Mouse (Mus musculus) lung, adult 18-20 months (tissue): ENCODE measurements at regions not wholly inside any gene's neighbourhood (a gene's known extent, or its start where the extent isn't known, plus 50 kb on each side); places are given as distances from the start of the nearest gene placed in this dataset.
A peak's percentile ranks its signal among the peaks of the same experiment; 100 is the strongest.

ENCODE experiments used
- DNase-seq, 2 experiments: peaks; one replicate each; pipeline ENCODE4 v3.0.0; 2022; ENCODE audit warnings: mixed read lengths in 2 of 2

DNA sequence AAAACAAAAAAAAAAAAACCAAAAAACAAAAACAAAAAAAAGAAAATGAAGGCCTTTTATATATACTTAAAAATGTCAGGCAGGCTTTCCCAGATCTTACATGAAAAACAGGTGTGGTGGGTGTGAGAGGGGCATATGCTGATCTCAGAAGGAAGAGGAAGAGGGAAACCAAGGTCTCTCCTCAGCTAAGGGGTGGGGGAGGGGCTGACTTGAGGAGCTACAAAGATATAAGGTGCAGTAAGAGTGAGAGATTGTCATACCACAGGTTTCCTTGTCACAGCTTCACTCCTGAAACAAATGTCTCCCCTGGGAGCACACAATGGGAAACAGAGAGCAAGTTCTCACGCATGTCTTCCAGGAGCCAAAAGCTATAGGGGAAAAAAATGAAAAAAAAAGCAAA lies 440.0 kb downstream of the Tns3 start:
- no peak for DNase-seq

DNA sequence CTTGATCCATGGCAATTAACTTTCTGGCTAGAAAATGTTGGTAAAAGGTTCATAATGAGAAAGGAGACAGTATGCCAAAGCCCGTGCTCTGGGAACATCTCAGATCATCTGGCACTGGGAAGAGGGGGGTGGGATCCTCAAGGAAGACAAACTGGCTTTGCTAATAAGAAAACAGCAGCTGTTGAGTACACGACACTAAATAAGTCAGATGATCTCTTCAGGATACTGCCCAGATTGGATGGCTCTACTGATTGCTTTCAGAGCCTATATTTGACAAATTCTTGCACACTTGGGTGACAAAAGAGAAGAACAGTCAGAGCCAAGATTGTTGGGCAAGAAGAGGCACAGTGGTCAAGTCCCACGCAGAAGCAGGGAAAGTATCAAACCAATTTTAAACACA lies 443.7 kb downstream of the Tns3 start:
- peak in 1 of 2 experiments; percentile 16 for DNase-seq

DNA sequence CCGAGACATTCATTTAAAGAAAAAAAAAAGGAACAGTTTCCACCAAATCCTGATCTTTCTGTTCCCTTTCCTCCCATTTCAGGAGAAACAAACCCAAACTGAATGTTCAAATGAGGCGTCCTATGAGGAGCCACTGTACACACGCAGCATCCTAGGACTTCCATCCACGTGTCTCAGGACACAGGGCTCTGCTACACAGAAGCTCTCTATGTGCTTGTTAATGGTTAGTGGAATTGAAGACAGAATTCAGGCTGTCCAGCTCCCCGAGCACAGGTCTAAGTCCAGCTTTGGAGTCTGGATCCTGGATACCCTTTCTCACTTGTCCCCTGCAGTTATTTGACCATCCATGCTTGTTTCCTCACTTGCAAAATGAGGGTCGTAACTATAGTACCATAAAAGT lies 444.4 kb downstream of the Tns3 start:
- no peak for DNase-seq

- peak; percentile 68 to 78 for DNase-seq
Observed at GRCm38 (mm10) chr11:8215634-8216033, 448.7 kb downstream of the Tns3 start.

DNA sequence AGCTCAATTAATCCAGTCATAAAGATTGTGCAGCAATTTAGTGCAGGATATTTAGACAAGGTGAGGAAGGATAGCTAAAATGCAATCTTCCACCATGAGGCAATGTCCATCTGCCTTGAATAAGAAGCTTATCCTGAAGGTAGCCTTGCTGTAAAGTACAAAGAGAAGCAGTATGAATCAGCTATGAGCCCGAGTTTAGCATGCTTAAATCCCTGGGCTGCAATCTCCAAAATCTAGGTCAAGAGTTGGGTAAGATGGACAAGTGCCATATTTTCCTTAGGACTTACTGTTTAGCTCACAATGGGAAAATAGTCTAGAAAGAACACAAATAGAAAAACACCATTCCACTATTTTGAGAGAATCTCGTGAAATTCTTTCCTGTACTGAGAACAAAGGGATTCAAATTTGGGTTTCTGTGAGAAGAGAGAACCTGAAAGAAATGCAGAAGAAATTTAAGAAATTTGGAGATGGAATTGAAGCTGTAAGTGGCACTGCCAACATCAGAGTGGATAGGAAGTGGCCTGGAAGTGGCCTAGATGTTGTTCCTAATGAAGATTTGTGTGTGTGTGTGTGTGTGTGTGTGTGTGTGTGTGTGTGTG lies 449.9 kb downstream of the Tns3 start:
- peak in 1 of 2 experiments; percentile 39 for DNase-seq

GRCm38 (mm10) chr11:8213130-8213529 lies 451.2 kb downstream of the Tns3 start:
- no peak for DNase-seq

DNA sequence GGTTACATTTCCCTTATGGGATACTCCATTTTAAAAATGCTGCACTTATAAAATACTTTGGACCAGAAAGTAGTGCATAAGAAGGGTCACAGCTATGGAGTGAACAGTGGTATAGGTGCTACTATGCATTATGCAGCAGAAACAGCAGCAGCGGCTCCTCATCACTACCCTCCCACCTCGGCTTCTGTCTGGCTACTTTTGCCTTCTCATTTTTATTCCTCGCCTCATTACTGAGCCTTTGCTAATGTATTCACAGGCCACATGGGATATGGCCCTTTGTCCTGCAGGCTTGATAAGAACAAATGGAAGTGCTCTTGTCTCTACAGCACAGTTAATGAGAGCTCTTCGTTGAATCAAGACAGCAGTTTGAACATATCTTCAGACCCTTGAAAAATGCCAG lies 451.6 kb downstream of the Tns3 start:
- no peak for DNase-seq

DNA sequence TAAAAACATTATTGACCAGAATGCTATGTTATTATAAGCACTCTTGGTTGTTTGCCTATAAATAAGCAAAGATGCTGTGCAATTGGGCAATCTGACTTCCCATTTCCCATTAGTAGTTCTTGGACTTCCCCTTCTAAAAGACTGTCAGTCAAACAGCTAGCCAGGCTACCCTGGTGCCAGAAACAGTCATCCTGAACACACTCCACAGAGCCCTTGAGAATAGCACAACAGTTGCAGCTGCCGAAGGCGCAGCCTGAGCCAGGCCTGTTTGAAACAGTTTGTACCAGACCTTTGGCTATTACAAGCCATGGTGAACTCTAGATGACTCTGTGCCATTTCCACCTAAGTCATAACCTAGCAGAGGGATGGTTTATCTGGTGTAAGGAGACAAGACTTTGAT lies 455.3 kb downstream of the Tns3 start:
- DNase-seq, result peak; percentile 24 to 51

DNA sequence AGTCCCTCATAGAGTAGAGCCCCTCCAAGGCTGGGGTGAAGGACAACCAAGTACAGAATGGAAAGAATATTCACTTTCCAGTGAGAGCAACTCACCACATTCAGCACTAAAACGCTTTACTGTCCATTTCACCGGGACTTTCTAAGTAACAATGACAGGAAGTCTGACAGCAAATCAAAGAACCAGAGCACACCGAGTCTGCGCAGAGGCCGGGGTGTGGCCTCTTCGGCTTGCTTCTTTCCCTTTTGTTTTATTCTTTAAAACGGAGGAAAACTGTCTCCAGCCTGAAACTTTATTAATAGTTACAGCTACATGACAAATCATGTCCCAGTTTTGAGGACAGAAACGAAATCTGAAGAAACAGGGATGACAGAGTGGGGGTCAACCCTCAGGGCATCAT lies 465.0 kb downstream of the Tns3 start:
- DNase-seq, result peak in 1 of 2 experiments; percentile 19
